Mouse (Mus musculus) kidney, postnatal 0 days (tissue): ENCODE data around the gene Aadat. TPM values are rescaled to one million over a fixed set of nuclear protein-coding genes. Genes with fewer than 3 reads are reported as not detected.
"Not testable (repeated sequence)": the region's sequence is repeated elsewhere in the genome, so short reads cannot be mapped to it uniquely, and the experiment has no call there.

Experiments
- ATAC-seq: fragments of 200-750 bp; cut with Nextera tagmentation; replicated peaks from 2 replicates; pipeline ENCODE4 v1.8.0; 2017; ENCODE audit warnings: low read depth, moderate number of reproducible peaks, moderate TSS enrichment, moderate library complexity; ENCODE audit not compliant: low FRiP score
- DNase-seq: peaks from one replicate; pipeline ENCODE4 v3.0.0-alpha.2; 2016; ENCODE audit warnings: low spot score
- H3K27ac ChIP-seq: fragments of 300-500 bp; sonication (generic); 2 replicates; pipeline ENCODE4 v1.5.1; 2014; ENCODE audit warnings: mild to moderate bottlenecking
- H3K27me3 ChIP-seq: fragments of 300-500 bp; sonication (generic); 2 replicates; pipeline ENCODE4 v1.6.1; 2014; ENCODE audit warnings: low read length, mixed read lengths; ENCODE audit not compliant: insufficient read depth
- H3K36me3 ChIP-seq: fragments of 300-500 bp; sonication (generic); 2 replicates; pipeline ENCODE4 v1.6.1; 2014; ENCODE audit warnings: low read length, mixed read lengths; ENCODE audit not compliant: insufficient read depth
- H3K4me1 ChIP-seq: fragments of 300-500 bp; sonication (generic); replicated peaks from 2 replicates; pipeline ENCODE4 v1.6.1; 2014; ENCODE audit warnings: antibody characterized with exemption, low read length, mixed read lengths; ENCODE audit not compliant: insufficient read depth
- H3K4me2 ChIP-seq: fragments of 300-500 bp; sonication (generic); 2 replicates; pipeline ENCODE4 v1.6.1; 2014; ENCODE audit warnings: mild to moderate bottlenecking, low read length, moderate library complexity, mixed read lengths
- H3K4me3 ChIP-seq: fragments of 300-500 bp; sonication (generic); replicated peaks from 2 replicates; pipeline ENCODE4 v1.5.1; 2014; ENCODE audit warnings: low read depth, low read length
- H3K9ac ChIP-seq: fragments of 300-500 bp; sonication (generic); 2 replicates; pipeline ENCODE4 v1.6.1; 2014; ENCODE audit warnings: low read depth, low read length
- H3K9me3 ChIP-seq: fragments of 300-500 bp; sonication (generic); replicated peaks from 2 replicates; pipeline ENCODE4 v1.6.1; 2016; ENCODE audit warnings: low read length, inconsistent platforms, mixed read lengths
- CTCF ChIP-seq: IDR thresholded peaks from 2 replicates; pipeline ENCODE4 v1.5.1; 2016; ENCODE audit warnings: antibody characterized with exemption, low read depth, mild to moderate bottlenecking, moderate library complexity
- WGBS: fragments of 180-500 bp; shearing (Covaris S2); extraction: QIAGEN DNeasy Blood & Tissue Kit; methylation state at CpG from one replicate; pipeline ENCODE4 v1.1.7; 2014; 5-methylcytosine and 5-hydroxymethylcytosine counted together
- polyA plus RNA-seq: library from polyadenylated mRNA; unstranded; fragments of >200 nt; fragmentation: Nextera tagmentation; extraction: Ambion mirVana; gene quantifications from 2 replicates; pipeline ENCODE4 v1.2.1, GENCODE M21; 2015

Gene Aadat
- 452 and 486 TPM in 2 replicates for polyA plus RNA-seq

- DNase-seq (peak; percentile 94), ATAC-seq (peak; percentile 96)
- TF ChIP-seq CTCF, result peak; percentile 91
- Histone ChIP-seq H3K27ac (peak within 1 kb of the TSS; percentile 61; the same call in 1 of the 2 replicates), H3K4me3 (peak within 1 kb of the TSS; percentile 49), H3K36me3 (no peaks in the 10 kb centered on the region), H3K4me1 (no peaks in the 10 kb centered on the region), H3K9ac (peak within 1 kb of the TSS; percentile 53), H3K4me2 (peak within 1 kb of the TSS; percentile 86), H3K9me3 (no peaks in the 10 kb centered on the region), H3K27me3 (no peaks in the 10 kb centered on the region)
- WGBS, result 1% methylated on average over 25 of the region's 25 CpGs
Observed at GRCm38 (mm10) chr8:60505653-60506521, at the start of gene Aadat. Aadat (plus strand) TSS chr8:60505932.

- H3K27me3 ChIP-seq, result no peaks in the 10 kb centered on the region
- peak; percentile 86 for TF ChIP-seq CTCF
- DNase-seq, result peak; percentile 83
- no peaks in the 10 kb centered on the region for H3K9me3 ChIP-seq
- H3K4me1 ChIP-seq, result no peaks in the 10 kb centered on the region
- no peak overlapping the region for H3K9ac ChIP-seq
- peak; percentile 61 for ATAC-seq
- no peak overlapping the region for H3K27ac ChIP-seq
- no peak overlapping the region for H3K4me3 ChIP-seq
- H3K4me2 ChIP-seq, result no peak overlapping the region
- no peaks in the 10 kb centered on the region for H3K36me3 ChIP-seq
- 35% methylated on average over 15 of the region's 15 CpGs for WGBS
Observed at GRCm38 (mm10) chr8:60466686-60467335, 38.9 kb upstream of the Aadat start.

GRCm38 (mm10) chr8:60490147-60490546 lies 15.6 kb upstream of the Aadat start:
- no peaks in the 10 kb centered on the region for H3K36me3 ChIP-seq
- no peak for TF ChIP-seq CTCF
- WGBS, result 77% methylated on average over 2 of the region's 2 CpGs
- H3K27me3 ChIP-seq, result no peaks in the 10 kb centered on the region
- H3K9ac ChIP-seq, result no peak overlapping the region
- H3K4me1 ChIP-seq, result no peaks in the 10 kb centered on the region
- H3K9me3 ChIP-seq, result no peaks in the 10 kb centered on the region
- ATAC-seq (peak; percentile 74), DNase-seq (peak; percentile 24)
- H3K27ac ChIP-seq, result no peak overlapping the region
- H3K4me2 ChIP-seq, result no peak overlapping the region
- H3K4me3 ChIP-seq, result no peak overlapping the region

GRCm38 (mm10) chr8:60491871-60492270 lies 13.9 kb upstream of the Aadat start:
- WGBS, result 93% methylated on average over 2 of the region's 2 CpGs
- Histone ChIP-seq H3K27me3 (no peaks in the 10 kb centered on the region), H3K4me1 (no peaks in the 10 kb centered on the region), H3K4me2 (no peak overlapping the region), H3K27ac (peak overlapping the region; percentile 73), H3K36me3 (no peaks in the 10 kb centered on the region), H3K9ac (no peak overlapping the region), H3K9me3 (no peaks in the 10 kb centered on the region), H3K4me3 (no peak overlapping the region)
- no peak for ATAC-seq
- no peak for TF ChIP-seq CTCF
- DNase-seq, result no peak

- Histone ChIP-seq H3K9ac (no peak overlapping the region), H3K27ac (peak overlapping the region; percentile 73), H3K36me3 (no peaks in the 10 kb centered on the region), H3K27me3 (no peaks in the 10 kb centered on the region), H3K9me3 (no peaks in the 10 kb centered on the region), H3K4me1 (no peaks in the 10 kb centered on the region), H3K4me3 (no peak overlapping the region), H3K4me2 (no peak overlapping the region)
- ATAC-seq (peak; percentile 90), DNase-seq (peak; percentile 64)
- no peak for TF ChIP-seq CTCF
- 27% methylated on average over 3 of the region's 3 CpGs for WGBS
Observed at GRCm38 (mm10) chr8:60492471-60492870, 13.3 kb upstream of the Aadat start.

GRCm38 (mm10) chr8:60494606-60495005 lies 11.1 kb upstream of the Aadat start:
- 90% methylated on average over 11 of the region's 11 CpGs for WGBS
- TF ChIP-seq CTCF, result no peak
- Histone ChIP-seq H3K9me3 (no peaks in the 10 kb centered on the region), H3K4me1 (no peaks in the 10 kb centered on the region), H3K27me3 (no peaks in the 10 kb centered on the region), H3K9ac (no peak overlapping the region), H3K4me2 (no peak overlapping the region), H3K27ac (peak overlapping the region; percentile 64), H3K4me3 (no peak overlapping the region), H3K36me3 (no peaks in the 10 kb centered on the region)
- no peak for ATAC-seq
- no peak for DNase-seq

GRCm38 (mm10) chr8:60495046-60495445 lies 10.7 kb upstream of the Aadat start:
- ATAC-seq, result 0 out of 2 replicates have a peak, but pooled peaks have one; percentile 40
- 69% methylated on average over 2 of the region's 2 CpGs for WGBS
- DNase-seq, result not testable (repeated sequence)

More at GRCm38 (mm10) chr8:60495046-60495445, 10.7 kb upstream of the Aadat start:
- H3K9me3 ChIP-seq, H3K27me3 ChIP-seq, H3K4me3 ChIP-seq, H3K36me3 ChIP-seq, H3K4me1 ChIP-seq, H3K4me2 ChIP-seq, H3K9ac ChIP-seq: not testable (repeated sequence)
- H3K27ac ChIP-seq, result peak overlapping the region; percentile 64
